Mouse (Mus musculus): ENCODE data around the gene 9530002B09Rik.

Gene 9530002B09Rik

DNA sequence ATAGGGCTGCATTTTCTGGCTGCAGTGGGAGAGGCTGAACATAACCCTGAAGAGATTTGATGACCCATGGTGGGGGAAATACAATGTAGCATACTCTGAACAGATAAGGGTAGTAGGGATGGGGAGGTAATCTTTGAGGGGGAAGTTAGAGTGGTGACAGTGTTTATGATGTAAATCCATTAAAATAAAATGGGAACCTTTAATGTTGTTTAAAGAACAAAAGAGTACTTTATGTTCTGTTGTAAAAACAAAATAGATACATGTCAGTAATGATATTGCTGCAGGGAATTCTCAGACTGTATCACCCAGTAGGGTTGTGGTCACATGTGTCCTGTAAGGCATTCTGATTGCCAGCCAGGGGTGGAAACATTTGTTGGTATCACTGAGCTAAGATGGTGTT, at the start of gene 9530002B09Rik:
Gene 9530002B09Rik (plus strand): TSS at position 301 of the 400 bp plus-strand sequence.
- no peak for DNase-seq
